Mouse (Mus musculus): ENCODE data around the gene Fyb. TPM values are rescaled to one million over a fixed set of nuclear protein-coding genes. Genes with fewer than 3 reads are reported as not detected.

The Fyb gene
- polyA plus RNA-seq, 1 experiment from 2014 or later: 1.3 TPM

GRCm38 (mm10) chr15:6642223-6642622 lies 119.6 kb downstream of the Fyb start:
- DNase-seq (ENCODE audit: low read depth, low spot score) (no peak), ATAC-seq (no peak)
- no peak for TF ChIP-seq CTCF (IDR thresholded peaks at IDR 0.05)
- CTCF ChIA-PET: no interaction called here
- in situ Hi-C loops (cut with MboI; ENCODE audit: low pct_unique_long_range_greater_than_20kb): no loop called here
- H3K27me3 ChIP-seq: no peaks in the 10 kb centered on the region
- POLR2A ChIA-PET: no interaction called here

DNA sequence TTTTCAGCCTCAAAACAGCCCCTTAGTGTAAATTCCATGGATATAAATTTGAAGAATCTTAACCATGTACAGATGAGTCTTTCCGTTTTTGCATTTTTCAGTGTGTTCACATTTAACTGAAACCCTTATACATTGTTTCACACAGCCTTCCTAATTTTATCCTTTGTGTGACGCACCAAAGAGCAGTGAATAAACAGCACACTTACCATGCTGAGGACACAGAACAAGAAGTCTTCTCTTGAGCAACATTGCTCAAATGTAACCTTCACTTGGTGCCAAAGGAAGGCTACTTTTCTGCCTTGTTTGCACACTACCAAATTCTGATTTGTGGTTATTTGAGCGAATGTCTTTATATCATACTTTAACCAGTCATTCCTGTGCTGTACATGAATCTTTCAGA lies 122.8 kb downstream of the Fyb start:
- POLR2A ChIA-PET: no interaction called here
- no peak for ATAC-seq
- TF ChIP-seq CTCF (IDR thresholded peaks at IDR 0.05): no peak
- in situ Hi-C loops (cut with MboI; ENCODE audit: low pct_unique_long_range_greater_than_20kb): no loop called here
- CTCF ChIA-PET: no interaction called here
- H3K27me3 ChIP-seq: no peaks in the 10 kb centered on the region
- no peak for DNase-seq (ENCODE audit: low read depth, low spot score)

DNA sequence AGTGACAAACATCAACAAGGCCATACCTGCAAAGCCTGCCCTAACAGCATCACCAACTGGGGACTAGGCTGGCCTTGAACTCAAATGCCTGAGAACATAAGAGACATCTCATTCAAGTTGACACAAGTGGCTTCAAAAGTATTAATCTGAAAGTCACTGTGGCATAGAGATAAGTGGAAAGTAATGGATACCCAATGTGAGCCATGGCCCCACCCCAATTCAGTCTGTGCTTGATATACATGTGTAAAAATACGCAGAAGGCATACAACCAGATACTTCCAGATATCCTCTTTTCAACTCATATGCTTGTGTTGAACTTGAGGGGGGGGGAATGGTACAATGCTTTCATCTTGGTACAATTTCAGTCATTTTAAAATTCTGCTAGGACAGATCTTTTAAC lies 124.4 kb downstream of the Fyb start:
- ChIA-PET CTCF (no interaction called here), POLR2A (no interaction called here)
- DNase-seq (ENCODE audit: low read depth, low spot score) (no peak), ATAC-seq (no peak)
- no peaks in the 10 kb centered on the region for H3K27me3 ChIP-seq
- TF ChIP-seq CTCF (IDR thresholded peaks at IDR 0.05): no peak
- in situ Hi-C loops (cut with MboI; ENCODE audit: low pct_unique_long_range_greater_than_20kb): no loop called here

DNA sequence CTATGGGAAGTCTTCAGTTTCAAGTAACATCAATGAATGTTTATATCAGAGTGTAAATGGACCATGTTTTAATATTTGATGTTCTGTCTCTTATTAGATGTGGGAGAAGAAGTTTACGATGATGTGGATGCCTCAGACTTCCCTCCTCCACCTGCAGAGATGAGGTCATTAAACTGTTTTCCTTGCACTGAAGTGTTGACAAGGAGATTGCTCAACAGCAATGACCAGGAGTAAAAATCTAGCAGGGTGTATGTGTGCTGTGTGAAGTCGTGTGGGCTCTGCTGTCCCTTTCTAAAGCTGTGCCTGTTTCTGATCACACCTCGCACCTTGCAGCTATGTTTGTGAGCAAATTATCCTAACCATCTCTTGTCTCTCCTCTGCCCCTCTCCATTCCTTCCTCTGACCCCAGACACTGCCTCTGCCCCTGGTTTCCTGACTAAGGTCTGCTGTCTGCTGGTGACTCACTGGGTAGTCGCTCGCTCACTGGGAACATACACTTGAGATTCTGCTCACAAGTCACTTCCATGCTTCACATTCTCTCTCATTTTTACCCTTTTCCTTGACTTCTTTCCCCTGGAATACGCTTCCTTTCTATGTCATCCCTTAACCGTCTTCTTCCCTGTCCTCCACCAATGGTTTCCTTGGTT lies 126.2 kb downstream of the Fyb start:
- CTCF ChIA-PET: no interaction called here
- no peak for TF ChIP-seq CTCF (IDR thresholded peaks at IDR 0.05)
- POLR2A ChIA-PET: no interaction called here
- in situ Hi-C loops (cut with MboI; ENCODE audit: low pct_unique_long_range_greater_than_20kb): no loop called here
- DNase-seq (ENCODE audit: low read depth, low spot score) (no peak), ATAC-seq (peak; percentile 60)
- no peaks in the 10 kb centered on the region for H3K27me3 ChIP-seq

- DNase-seq (ENCODE audit: low read depth, low spot score): no peak
- in situ Hi-C loops (cut with MboI; ENCODE audit: low pct_unique_long_range_greater_than_20kb): no loop called here
- TF ChIP-seq CTCF (IDR thresholded peaks at IDR 0.05): no peak
- ATAC-seq: no peak
- CTCF ChIA-PET: no interaction called here
- POLR2A ChIA-PET: no interaction called here
- no peaks in the 10 kb centered on the region for H3K27me3 ChIP-seq
These were observed 130.4 kb downstream of the Fyb start for GRCm38 (mm10) chr15:6653046-6653445.

- DNase-seq (ENCODE audit: low read depth, low spot score) (no peak), ATAC-seq (no peak)
- ChIA-PET POLR2A (no interaction called here), CTCF (interaction anchor here (1.4 kb wide), 1 partner anchor 11 kb away, joined by 3 read pairs; no protein-coding TSS in a partner anchor)
- in situ Hi-C loops (cut with MboI; ENCODE audit: low pct_unique_long_range_greater_than_20kb): no loop called here
- TF ChIP-seq CTCF (IDR thresholded peaks at IDR 0.05): no peak
- no peaks in the 10 kb centered on the region for H3K27me3 ChIP-seq
These were observed 135.4 kb downstream of the Fyb start for GRCm38 (mm10) chr15:6658081-6658480.

GRCm38 (mm10) chr15:6661951-6662350 lies 139.3 kb downstream of the Fyb start:
- in situ Hi-C loops (cut with MboI; ENCODE audit: low pct_unique_long_range_greater_than_20kb): no loop called here
- ChIA-PET POLR2A (no interaction called here), CTCF (no interaction called here)
- DNase-seq (ENCODE audit: low read depth, low spot score) (no peak), ATAC-seq (no peak)
- H3K27me3 ChIP-seq: no peaks in the 10 kb centered on the region
- TF ChIP-seq CTCF (IDR thresholded peaks at IDR 0.05): no peak

DNA sequence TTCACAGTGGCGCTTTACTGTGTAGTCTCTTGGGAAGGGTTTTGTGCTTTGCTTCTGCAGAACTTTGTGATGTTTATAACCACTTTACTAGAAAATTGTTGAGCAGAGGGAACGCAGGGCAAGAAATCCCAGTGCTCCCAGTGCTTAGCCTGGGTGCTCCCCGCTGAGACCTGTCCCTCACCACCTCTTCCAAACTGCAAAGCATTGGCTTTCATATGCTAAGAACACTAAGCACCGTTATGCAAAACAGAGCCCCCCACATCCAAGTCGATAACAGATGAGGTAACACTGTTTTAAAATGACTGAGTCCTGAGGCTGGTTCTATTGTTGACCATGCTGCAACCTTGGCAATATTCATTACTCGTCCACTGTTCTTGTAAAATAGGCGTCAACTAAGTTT lies 141.3 kb downstream of the Fyb start:
- no peak for TF ChIP-seq CTCF (IDR thresholded peaks at IDR 0.05)
- DNase-seq (ENCODE audit: low read depth, low spot score): no peak
- ChIA-PET CTCF (no interaction called here), POLR2A (no interaction called here)
- in situ Hi-C loops (cut with MboI; ENCODE audit: low pct_unique_long_range_greater_than_20kb): no loop called here
- no peak for ATAC-seq
- H3K27me3 ChIP-seq: no peaks in the 10 kb centered on the region

DNA sequence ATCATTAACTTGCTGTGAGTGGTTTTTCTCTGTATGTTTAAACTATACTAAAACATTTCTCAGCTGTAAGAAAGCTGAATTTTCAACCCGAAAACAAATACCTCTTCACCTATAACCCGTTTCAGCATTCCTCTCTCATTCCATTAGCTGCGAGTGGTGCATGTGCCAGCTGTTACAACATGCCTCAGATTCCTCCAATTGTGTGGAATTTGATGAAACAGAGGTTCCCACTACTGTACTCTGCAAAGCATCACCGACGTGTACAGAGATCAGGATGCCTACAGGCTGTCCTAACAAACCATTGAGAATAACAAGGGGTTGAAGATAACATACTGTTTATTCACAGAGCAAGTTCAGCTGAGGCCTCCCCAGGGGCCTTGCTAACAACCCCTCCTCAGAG lies 143.4 kb downstream of the Fyb start:
- ChIA-PET POLR2A (interaction anchor here (0.6 kb wide), 2 partner anchors 151 to 333 kb away, joined by 3 to 4 read pairs; no protein-coding TSS in a partner anchor), CTCF (interaction anchor here (1.4 to 1.6 kb wide), 2 partner anchors 10 to 12 kb away, joined by 3 to 6 read pairs; no protein-coding TSS in a partner anchor)
- in situ Hi-C loops (cut with MboI; ENCODE audit: low pct_unique_long_range_greater_than_20kb): no loop called here
- ATAC-seq: peak; percentile 69
- H3K27me3 ChIP-seq: no peaks in the 10 kb centered on the region
- DNase-seq (ENCODE audit: low read depth, low spot score): no peak
- TF ChIP-seq CTCF (IDR thresholded peaks at IDR 0.05): no peak

- TF ChIP-seq CTCF (IDR thresholded peaks at IDR 0.05): no peak
- no peaks in the 10 kb centered on the region for H3K27me3 ChIP-seq
- CTCF ChIA-PET: interaction anchor here (1.2 to 2.4 kb wide), 2 partner anchors 11 to 13 kb away, joined by 3 to 9 read pairs; no protein-coding TSS in a partner anchor
- DNase-seq (ENCODE audit: low read depth, low spot score): no peak
- POLR2A ChIA-PET: no interaction called here
- no peak for ATAC-seq
- in situ Hi-C loops (cut with MboI; ENCODE audit: low pct_unique_long_range_greater_than_20kb): no loop called here
These were observed 146.3 kb downstream of the Fyb start for GRCm38 (mm10) chr15:6668793-6669437.

DNA sequence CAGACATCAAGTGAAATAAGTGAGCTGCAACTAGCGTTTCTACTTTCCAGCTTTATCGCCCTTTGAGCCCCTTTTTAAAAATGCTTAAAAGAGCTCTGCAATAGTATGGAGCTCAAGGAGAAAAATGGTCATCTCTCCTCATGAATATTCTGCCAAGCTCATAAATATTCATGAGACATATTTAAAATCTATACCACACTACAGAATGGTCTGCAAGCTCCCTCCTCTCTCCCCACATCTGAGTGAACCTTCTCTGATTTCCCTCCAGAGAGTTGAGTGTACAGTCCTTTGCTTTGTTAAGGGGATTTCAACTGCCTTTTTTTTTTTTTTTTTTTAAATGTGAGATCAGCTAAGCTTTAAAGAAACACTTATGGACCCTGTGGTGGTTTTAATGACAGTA lies 155.8 kb downstream of the Fyb start:
- H3K27me3 ChIP-seq: no peaks in the 10 kb centered on the region
- DNase-seq (ENCODE audit: low read depth, low spot score): no peak
- CTCF ChIA-PET: interaction anchor here (0.7 to 1.7 kb wide), 4 partner anchors 11 to 48 kb away, joined by 3 to 6 read pairs (median 4); no protein-coding TSS in a partner anchor
- in situ Hi-C loops (cut with MboI; ENCODE audit: low pct_unique_long_range_greater_than_20kb): no loop called here
- no peak for TF ChIP-seq CTCF (IDR thresholded peaks at IDR 0.05)
- ATAC-seq: no peak
- POLR2A ChIA-PET: interaction anchor here (0.7 kb wide), 1 partner anchor 784 kb away, joined by 4 read pairs; no protein-coding TSS in a partner anchor

Data from Patski (cell line).